Mouse (Mus musculus): ENCODE data around the gene Syap1.

DNA sequence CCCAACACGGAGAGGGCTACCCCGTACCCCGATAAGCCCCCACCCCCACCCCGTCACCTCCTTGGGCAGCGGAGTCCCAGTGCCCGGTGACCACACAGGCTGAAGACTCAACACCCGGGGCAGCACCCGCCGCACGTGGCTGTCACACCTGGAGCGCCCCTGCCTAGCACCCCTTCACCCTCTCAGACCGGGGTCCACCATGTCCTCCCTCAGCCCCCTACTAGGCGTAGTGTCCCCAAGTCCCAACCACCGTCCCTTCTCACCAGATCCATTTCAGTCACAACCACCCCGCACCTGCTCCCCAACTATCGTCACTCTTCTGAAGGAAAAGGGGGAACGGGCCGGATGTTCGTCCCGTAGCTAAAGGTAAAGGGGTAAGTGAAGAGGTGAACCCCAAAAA lies 59.5 kb downstream of the Syap1 start:
- TF ChIP-seq CTCF (conservative IDR thresholded peaks at IDR 0.05; ENCODE audit: low read length) = no peak
- no peak for TF ChIP-seq POU5F1 (IDR thresholded peaks at IDR 0.05; ENCODE audit: borderline replicate concordance, low read length)
- TF ChIP-seq NANOG (IDR thresholded peaks at IDR 0.05; ENCODE audit: borderline replicate concordance, low read length) = no peak

Data from E14TG2a.4 (cell line).